Mouse (Mus musculus) erythroblast, embryonic 14.5 days (primary cell): Measurements from ENCODE around the gene Bms1. TPM values are rescaled to one million over a fixed set of nuclear protein-coding genes. Genes with fewer than 3 reads are reported as not detected.

ENCODE experiments used
- H3K27me3 ChIP-seq: 2 replicates; pipeline ENCODE4 v1.6.1; 2012; ENCODE audit warnings: inconsistent platforms; ENCODE audit not compliant: control insufficient read depth
- H3K36me3 ChIP-seq: 2 replicates; pipeline ENCODE4 v1.6.1; 2012; ENCODE audit warnings: mild to moderate bottlenecking, inconsistent platforms; ENCODE audit not compliant: control insufficient read depth
- H3K4me1 ChIP-seq: 2 replicates; pipeline ENCODE4 v1.6.1; 2012; ENCODE audit warnings: inconsistent platforms; ENCODE audit not compliant: control insufficient read depth
- H3K4me3 ChIP-seq: replicated peaks from 2 replicates; pipeline ENCODE3; 2012; ENCODE audit warnings: moderate library complexity, mild to moderate bottlenecking, inconsistent platforms
- H3K9me3 ChIP-seq: 2 replicates; pipeline ENCODE4 v1.6.1; 2012; ENCODE audit warnings: low read length, inconsistent platforms, mixed read lengths; ENCODE audit not compliant: control insufficient read depth
- GATA1 ChIP-seq: IDR thresholded peaks from 2 replicates; pipeline ENCODE4 v1.6.1; 2012; ENCODE audit warnings: low read length, inconsistent platforms, mixed read lengths
- TAL1 ChIP-seq: IDR thresholded peaks from 3 replicates; pipeline ENCODE4 v1.6.1; 2012; ENCODE audit warnings: low read length, inconsistent platforms, mixed read lengths
- polyA plus RNA-seq: library from polyadenylated mRNA; stranded (reverse); fragments of >175 nt; gene quantifications from 2 replicates; pipeline ENCODE4 v1.2.3, GENCODE M21; 2012

Bms1 gene
- polyA plus RNA-seq, 1 experiment = 1.0 TPM

- H3K4me3 ChIP-seq = no peak overlapping the region
- no peak for TF ChIP-seq TAL1
- no peak for TF ChIP-seq GATA1
- H3K9me3 ChIP-seq = no peaks in the 10 kb centered on the region
- no peaks in the 10 kb centered on the region for H3K4me1 ChIP-seq
- no peaks in the 10 kb centered on the region for H3K36me3 ChIP-seq
- no peaks in the 10 kb centered on the region for H3K27me3 ChIP-seq
These were observed 81.6 kb downstream of the Bms1 start for GRCm38 (mm10) chr6:118337660-118338059.

DNA sequence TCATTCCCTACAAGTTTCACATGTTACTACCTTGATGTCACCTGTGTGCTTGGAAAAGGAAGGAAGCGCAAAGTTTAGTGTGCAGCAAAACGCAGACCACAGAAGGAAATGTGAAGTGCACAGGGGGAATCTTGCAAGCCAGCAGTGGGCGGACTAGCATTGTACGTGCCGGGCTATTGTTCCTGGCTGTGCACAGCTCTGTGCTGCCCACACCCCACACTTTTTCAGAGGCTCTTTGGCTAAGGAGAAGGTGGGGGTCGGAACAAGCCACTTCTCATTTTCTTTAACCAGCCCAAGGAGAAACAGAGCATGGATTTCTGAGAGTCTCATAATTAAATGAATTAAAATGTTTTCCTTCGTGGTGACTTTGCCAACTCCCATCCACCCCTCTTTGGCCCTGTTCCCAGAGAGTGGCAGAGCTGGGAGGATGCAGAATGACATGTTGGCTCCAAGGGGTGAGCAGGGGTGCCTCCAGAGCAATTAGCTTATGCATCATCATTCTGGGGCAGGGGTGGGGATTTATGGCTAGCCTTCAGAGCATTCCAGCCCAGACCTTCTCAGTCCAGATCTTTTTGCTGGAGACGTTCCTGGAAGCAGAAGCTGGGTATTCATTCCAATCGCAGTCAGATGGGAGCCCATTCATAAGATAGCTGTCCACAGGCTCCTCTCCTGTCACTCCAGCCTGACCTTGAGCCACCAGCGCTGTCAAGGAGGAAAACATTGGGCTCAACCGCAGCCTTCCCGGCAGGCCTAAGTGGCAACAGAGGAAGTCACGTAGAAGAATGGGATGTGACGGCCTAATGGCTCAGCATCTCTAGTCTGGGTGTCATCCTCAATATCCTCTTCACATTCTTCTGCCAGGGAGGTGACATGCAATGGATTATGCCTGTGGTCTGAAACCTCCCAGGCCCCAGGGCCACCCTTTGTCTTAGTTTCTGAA is 82.5 kb downstream of the Bms1 start:
- no peak overlapping the region for H3K4me3 ChIP-seq
- no peaks in the 10 kb centered on the region for H3K4me1 ChIP-seq
- no peak for TF ChIP-seq GATA1
- TF ChIP-seq TAL1 = no peak
- H3K9me3 ChIP-seq = no peaks in the 10 kb centered on the region
- H3K27me3 ChIP-seq = no peaks in the 10 kb centered on the region
- no peaks in the 10 kb centered on the region for H3K36me3 ChIP-seq

DNA sequence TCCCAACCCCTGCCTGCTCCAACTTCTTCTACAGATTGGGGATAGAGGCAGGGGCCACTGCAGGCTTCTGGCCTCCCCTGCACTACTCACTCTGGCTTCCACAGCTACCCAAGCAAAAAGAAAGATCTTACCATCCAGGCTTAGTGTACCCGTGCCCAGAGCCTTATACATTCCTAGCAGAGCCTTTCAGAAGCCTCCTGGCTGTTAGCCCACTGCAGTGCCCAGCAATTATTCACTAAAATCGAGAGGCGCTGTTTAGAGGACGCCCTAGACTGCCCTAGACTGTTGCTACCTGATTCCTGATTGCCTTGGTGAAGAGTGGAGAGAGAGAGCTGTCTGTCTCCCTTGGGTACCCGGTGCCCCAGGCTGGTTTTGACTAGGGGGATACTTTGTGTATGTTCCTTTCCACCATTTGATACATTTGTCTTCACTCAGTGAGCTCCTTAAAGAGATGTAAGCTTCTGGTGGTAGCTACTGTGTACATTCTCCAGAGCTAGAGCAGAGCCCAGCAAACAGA is 83.3 kb downstream of the Bms1 start:
- no peaks in the 10 kb centered on the region for H3K36me3 ChIP-seq
- H3K4me1 ChIP-seq = no peaks in the 10 kb centered on the region
- no peak overlapping the region for H3K4me3 ChIP-seq
- H3K27me3 ChIP-seq = no peaks in the 10 kb centered on the region
- TF ChIP-seq GATA1 (no peak), TAL1 (no peak)
- no peaks in the 10 kb centered on the region for H3K9me3 ChIP-seq

DNA sequence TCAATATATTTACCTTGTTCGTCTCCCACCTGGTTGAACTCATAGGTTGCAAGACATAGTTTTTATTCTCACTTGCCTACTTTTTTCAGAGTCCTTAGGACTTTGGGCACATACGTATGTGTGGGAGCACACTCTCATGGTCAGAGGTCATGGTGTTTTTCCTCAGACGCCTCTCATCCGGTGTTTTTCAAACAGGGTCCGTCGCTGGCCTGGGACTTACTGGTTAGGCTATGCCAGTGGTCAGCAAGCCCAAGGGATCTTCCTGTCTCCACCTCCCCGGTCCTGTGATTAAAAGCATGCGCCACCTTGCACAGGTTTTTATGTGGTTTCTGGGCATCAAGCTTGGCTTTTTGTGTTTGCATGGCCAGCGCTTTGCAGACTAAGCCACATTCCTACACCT is 85.4 kb downstream of the Bms1 start:
- no peaks in the 10 kb centered on the region for H3K27me3 ChIP-seq
- H3K4me1 ChIP-seq = no peaks in the 10 kb centered on the region
- no peak overlapping the region for H3K4me3 ChIP-seq
- TF ChIP-seq GATA1 (no peak), TAL1 (no peak)
- no peaks in the 10 kb centered on the region for H3K36me3 ChIP-seq
- H3K9me3 ChIP-seq = no peaks in the 10 kb centered on the region

Other genes with a start within 250 kb of the Bms1 start
- gene Ret, start 221.8 kb downstream of the Bms1 start, polyA plus RNA-seq = not detected in 2 replicates
- gene Zfp248, start 36.1 kb upstream of the Bms1 start, polyA plus RNA-seq = not detected in 2 replicates
- not detected in 2 replicates for gene Zfp9, start 59.8 kb upstream of the Bms1 start, polyA plus RNA-seq
- 0.08 and 0.22 TPM in 2 replicates for gene Ankrd26, start 142.8 kb upstream of the Bms1 start, polyA plus RNA-seq